Mouse (Mus musculus): ENCODE measurements at regions not wholly inside any gene's neighbourhood (a gene's known extent, or its start where the extent isn't known, plus 50 kb on each side); places are given as distances from the start of the nearest gene placed in this dataset.

DNA sequence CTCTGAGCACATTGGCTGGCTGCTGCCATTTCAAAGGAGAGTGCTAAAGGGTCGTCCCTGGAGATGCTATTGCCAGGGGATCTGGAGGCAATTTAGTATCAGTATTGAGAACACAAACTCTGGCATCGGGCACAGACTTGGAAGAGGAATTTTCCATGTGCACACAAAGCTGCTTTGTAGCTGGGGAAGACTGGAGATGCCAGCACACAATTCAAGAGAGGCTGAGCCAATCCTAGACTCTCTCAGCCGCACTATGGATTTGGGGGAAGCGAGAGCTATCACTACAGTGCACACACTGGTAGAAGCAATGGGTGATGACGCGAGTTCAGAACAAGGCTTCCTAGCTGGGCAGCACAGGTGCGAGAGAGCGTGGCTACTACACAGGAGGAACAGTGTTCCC lies 97.0 kb downstream of the Smim20 start:
- Histone ChIP-seq H3K27me3 (no peaks in the 10 kb centered on the region), H3K27ac (no peak overlapping the region), H3K36me3 (replicated peaks) (no peaks in the 10 kb centered on the region), H3K9ac (no peak overlapping the region), H3K9me3 (no peaks in the 10 kb centered on the region), H3K4me3 (replicated peaks) (no peak overlapping the region), H3K4me2 (no peak overlapping the region), H3K4me1 (peaks cover 4% of the 10 kb centered on the region; the same call in 1 of the 2 replicates)
- 82% methylated on average over 8 of the region's 8 CpGs for WGBS
- no peak for ATAC-seq (ENCODE audit: low FRiP score)

DNA sequence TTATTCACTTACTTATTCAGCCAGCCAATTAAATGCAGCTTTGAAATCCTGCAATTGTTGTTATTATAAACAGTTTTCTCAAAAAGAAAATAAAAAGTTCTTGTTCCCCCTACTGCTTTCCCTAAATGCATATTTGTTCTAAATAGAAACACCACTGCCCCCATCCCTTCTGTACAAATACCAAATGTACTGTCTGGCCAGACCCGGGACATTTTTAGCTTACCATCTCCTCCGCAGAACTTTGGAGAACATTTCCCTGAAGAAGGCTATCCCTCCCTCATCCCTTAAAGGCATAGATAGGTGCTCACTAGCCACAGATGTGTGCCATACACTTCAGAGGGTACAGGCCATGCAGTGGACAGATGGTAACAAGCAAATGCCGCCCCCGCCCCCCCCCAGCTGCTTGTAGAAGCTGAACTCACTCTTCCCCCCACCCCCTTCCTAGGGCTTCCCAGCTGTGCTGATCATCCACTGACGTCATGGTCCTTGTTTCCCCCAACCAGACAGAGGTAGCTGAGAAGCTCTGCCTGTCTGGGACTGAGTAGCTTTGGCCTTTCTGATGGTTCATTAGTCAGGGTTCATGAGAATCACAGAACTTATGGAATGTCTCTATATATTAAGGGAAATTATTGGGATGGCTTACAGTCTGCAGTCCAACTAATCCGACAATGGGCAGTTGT lies 98.9 kb upstream of the Rbpj start:
- no peak for ATAC-seq (ENCODE audit: low FRiP score)
- WGBS: 68% methylated on average over 6 of the region's 6 CpGs

DNA sequence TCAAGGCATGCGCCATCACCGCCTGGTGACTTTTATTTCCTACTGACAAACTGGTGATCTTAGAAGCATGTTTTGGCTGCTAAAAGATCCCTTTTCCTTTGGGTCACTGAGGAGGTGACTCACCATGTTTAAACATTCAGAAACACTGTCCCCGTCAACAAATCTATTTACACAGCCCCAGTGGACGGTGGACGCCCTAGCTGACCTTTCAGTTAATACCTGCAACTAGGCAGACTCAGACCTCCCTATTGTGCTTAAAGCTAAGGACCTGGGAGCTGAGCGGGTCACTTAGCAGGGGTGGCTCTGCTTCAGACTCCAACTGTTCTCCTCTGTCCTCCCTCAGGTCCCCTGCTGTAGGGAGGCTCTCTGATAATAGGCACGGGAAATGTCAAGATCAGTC lies 95.7 kb upstream of the Rbpj start:
- no peak overlapping the region for H3K4me2 ChIP-seq
- 83% methylated on average over 7 of the region's 7 CpGs for WGBS
- H3K9ac ChIP-seq: no peak overlapping the region
- no peaks in the 10 kb centered on the region for H3K36me3 ChIP-seq (replicated peaks)
- H3K27me3 ChIP-seq: no peaks in the 10 kb centered on the region
- ATAC-seq (ENCODE audit: low FRiP score): no peak
- no peaks in the 10 kb centered on the region for H3K9me3 ChIP-seq
- peaks cover 4% of the 10 kb centered on the region; the same call in 1 of the 2 replicates for H3K4me1 ChIP-seq
- H3K27ac ChIP-seq: no peak overlapping the region
- H3K4me3 ChIP-seq (replicated peaks): no peak overlapping the region

More for the DNA sequence above, 98.9 kb upstream of the Rbpj start:
- Histone ChIP-seq H3K4me1 (peaks cover 4% of the 10 kb centered on the region; the same call in 1 of the 2 replicates), H3K4me3 (replicated peaks) (no peak overlapping the region), H3K9me3 (no peaks in the 10 kb centered on the region), H3K4me2 (no peak overlapping the region), H3K9ac (no peak overlapping the region), H3K27ac (no peak overlapping the region), H3K27me3 (no peaks in the 10 kb centered on the region), H3K36me3 (replicated peaks) (no peaks in the 10 kb centered on the region)

DNA sequence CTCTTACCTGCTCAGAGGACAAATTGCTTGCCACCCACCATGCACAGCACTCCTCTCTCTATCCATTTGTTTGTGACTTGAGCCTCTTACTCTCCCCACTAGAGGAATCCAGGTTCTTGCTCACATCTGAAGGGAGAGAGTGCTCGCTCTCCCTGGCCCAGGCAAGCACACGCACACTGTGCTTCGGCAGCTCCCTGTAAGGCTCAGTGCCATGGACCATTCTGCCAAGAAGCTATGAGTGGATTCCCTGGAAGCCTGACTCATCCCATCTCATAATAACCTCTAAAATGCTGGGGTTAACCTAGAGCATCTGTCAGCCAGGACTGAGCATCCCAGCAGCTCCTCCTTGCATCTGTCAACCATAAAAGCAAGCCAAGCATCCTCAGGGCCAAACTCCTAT lies 94.3 kb upstream of the Rbpj start:
- WGBS: 90% methylated on average over 3 of the region's 3 CpGs
- no peak for ATAC-seq (ENCODE audit: low FRiP score)

DNA sequence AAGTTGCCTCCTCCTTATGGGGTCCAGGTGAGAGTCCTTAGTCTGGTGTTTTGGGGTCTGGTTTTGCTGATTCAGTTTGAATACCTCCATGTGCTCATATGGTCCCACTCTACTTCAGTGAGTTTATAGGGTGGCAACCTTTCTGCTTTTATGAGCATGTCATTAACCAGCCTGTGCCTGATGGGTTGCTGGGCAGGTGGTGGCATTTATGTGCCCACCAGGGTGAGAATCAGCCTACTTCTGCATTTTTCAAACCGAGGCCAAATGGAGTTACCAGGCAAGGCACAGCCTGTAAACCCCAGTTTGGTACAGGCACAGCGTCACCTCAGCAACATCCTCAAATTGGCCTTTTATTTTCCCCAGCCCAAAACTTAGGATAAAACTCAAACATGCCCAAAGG lies 92.6 kb upstream of the Rbpj start:
- 85% methylated on average over 2 of the region's 2 CpGs for WGBS
- no peaks in the 10 kb centered on the region for H3K36me3 ChIP-seq (replicated peaks)
- H3K4me1 ChIP-seq: no peaks in the 10 kb centered on the region
- ATAC-seq (ENCODE audit: low FRiP score): no peak
- H3K9ac ChIP-seq: no peak overlapping the region
- H3K27me3 ChIP-seq: no peaks in the 10 kb centered on the region
- no peak overlapping the region for H3K4me2 ChIP-seq
- no peak overlapping the region for H3K27ac ChIP-seq
- no peaks in the 10 kb centered on the region for H3K9me3 ChIP-seq
- H3K4me3 ChIP-seq (replicated peaks): no peak overlapping the region

More for the DNA sequence above, 94.3 kb upstream of the Rbpj start:
- H3K4me3 ChIP-seq (replicated peaks): no peak overlapping the region
- no peaks in the 10 kb centered on the region for H3K27me3 ChIP-seq
- H3K4me1 ChIP-seq: peaks cover 4% of the 10 kb centered on the region; the same call in 1 of the 2 replicates
- H3K36me3 ChIP-seq (replicated peaks): no peaks in the 10 kb centered on the region
- H3K9me3 ChIP-seq: no peaks in the 10 kb centered on the region
- no peak overlapping the region for H3K27ac ChIP-seq
- H3K4me2 ChIP-seq: no peak overlapping the region
- H3K9ac ChIP-seq: no peak overlapping the region

DNA sequence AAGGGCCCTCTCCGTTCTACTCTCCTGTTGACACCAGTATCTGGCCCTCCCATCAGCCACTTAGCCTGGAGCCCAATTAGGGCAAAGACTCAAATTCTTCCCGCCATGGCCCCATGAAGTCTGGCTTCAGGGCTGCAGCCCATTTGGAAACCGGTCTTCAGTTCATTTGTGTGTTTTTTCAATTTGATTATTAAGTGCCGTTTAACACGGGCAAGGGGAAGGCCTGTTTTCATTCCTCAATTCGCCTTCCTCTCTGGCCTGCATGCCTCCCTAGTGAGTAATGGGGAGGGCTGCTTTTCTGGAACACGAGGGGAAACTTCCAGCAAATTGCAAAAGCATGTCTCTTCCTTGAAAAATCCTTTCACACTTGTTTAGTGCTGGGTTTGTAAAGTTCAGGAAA lies 89.1 kb upstream of the Rbpj start:
- Histone ChIP-seq H3K27ac (no peak overlapping the region), H3K4me3 (replicated peaks) (no peak overlapping the region), H3K36me3 (replicated peaks) (no peaks in the 10 kb centered on the region), H3K9ac (no peak overlapping the region), H3K27me3 (no peaks in the 10 kb centered on the region), H3K4me2 (no peak overlapping the region), H3K4me1 (no peaks in the 10 kb centered on the region), H3K9me3 (no peaks in the 10 kb centered on the region)
- WGBS: 62% methylated on average over 7 of the region's 7 CpGs
- no peak for ATAC-seq (ENCODE audit: low FRiP score)

DNA sequence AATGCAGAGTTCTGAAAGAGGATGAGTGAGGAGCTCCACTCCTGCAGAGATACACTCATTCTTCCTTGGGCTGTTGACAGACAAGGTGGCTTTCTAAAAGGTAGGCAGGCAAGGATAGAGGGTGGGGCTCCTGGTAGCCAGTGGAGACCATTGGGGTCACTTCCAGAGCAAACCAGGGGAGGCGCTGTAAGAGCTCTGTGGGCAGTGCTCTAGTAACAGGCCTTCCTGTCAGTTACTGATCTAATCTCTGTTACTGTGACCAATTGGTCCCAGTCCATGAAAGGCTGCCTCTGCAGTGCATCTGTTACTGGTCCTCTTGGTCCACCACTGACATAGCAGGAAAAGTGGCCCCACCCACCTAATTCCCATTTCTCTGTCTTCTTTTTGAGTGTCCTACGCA lies 88.3 kb upstream of the Rbpj start:
- H3K4me1 ChIP-seq: no peaks in the 10 kb centered on the region
- H3K4me2 ChIP-seq: no peak overlapping the region
- ATAC-seq (ENCODE audit: low FRiP score): no peak
- no peak overlapping the region for H3K27ac ChIP-seq
- no peak overlapping the region for H3K4me3 ChIP-seq (replicated peaks)
- no peaks in the 10 kb centered on the region for H3K36me3 ChIP-seq (replicated peaks)
- no peaks in the 10 kb centered on the region for H3K9me3 ChIP-seq
- no peak overlapping the region for H3K9ac ChIP-seq
- 59% methylated on average over 2 of the region's 2 CpGs for WGBS
- H3K27me3 ChIP-seq: no peaks in the 10 kb centered on the region

DNA sequence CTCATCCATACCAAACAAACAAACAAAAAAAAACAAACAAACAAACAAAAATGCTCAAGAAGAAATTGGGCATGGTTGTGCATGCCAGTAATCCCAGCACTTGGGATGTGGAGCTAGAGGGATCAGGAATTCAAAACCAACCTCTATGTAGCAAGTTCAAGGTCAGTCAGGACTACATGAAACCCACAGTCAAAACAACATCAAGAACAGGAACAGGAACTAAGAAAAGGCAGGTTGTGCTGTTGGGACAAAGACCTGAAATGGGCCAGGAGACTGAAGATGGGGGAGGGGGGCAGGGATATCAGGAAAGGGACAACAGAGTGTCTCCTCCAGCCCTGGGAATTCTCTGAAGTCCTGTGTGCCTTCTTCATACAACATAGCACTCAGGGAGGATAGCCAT lies 87.8 kb upstream of the Rbpj start:
- no peak overlapping the region for H3K4me3 ChIP-seq (replicated peaks)
- no peaks in the 10 kb centered on the region for H3K4me1 ChIP-seq
- no peak overlapping the region for H3K9ac ChIP-seq
- no peak overlapping the region for H3K27ac ChIP-seq
- no peaks in the 10 kb centered on the region for H3K27me3 ChIP-seq
- no peak overlapping the region for H3K4me2 ChIP-seq
- no peak for ATAC-seq (ENCODE audit: low FRiP score)
- H3K9me3 ChIP-seq: no peaks in the 10 kb centered on the region
- H3K36me3 ChIP-seq (replicated peaks): no peaks in the 10 kb centered on the region

DNA sequence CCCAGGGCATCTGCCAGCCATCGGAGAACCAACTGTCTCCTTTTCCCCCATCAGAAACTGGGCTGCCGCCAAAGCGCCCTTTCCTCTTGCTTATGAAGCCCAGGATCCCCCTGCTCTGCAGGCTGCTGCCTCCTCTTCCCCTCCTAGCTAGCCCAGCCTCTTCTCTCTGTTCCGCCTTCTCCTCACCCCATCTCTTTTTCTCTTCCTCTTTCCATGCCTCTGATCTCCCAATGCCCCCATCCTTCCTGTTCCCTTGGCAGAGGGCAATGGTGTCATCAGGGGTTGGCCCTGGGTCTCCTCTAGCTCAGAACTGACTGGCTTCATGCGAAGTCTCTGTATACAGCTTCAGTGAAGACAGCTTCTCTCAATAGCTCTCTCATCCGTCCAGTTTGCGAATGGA lies 87.4 kb upstream of the Rbpj start:
- no peak for ATAC-seq (ENCODE audit: low FRiP score)
- Histone ChIP-seq H3K4me2 (no peak overlapping the region), H3K36me3 (replicated peaks) (no peaks in the 10 kb centered on the region), H3K27me3 (no peaks in the 10 kb centered on the region), H3K9me3 (no peaks in the 10 kb centered on the region), H3K9ac (no peak overlapping the region), H3K27ac (no peak overlapping the region), H3K4me1 (no peaks in the 10 kb centered on the region), H3K4me3 (replicated peaks) (no peak overlapping the region)
- 87% methylated on average over 7 of the region's 7 CpGs for WGBS

DNA sequence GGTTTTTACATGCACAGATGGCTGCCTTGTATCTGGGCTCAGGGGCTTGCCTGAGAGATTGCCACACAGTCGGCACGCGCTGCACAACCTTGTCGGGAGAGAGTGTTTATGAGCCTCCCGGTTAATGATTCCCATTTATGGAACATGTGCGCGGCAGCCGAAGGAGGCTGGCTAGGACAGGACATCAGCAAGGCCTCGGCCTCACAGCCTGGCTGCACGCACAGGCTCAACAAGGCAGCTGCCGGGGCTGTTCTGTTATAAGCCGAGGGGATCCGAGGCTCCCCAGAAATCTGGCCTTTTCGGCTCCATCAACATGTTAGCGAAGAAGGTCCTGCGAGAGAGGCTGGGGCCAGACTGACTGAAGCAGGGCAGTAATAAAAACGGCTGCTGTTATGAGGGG lies 86.3 kb upstream of the Rbpj start:
- no peak overlapping the region for H3K9ac ChIP-seq
- no peak for ATAC-seq (ENCODE audit: low FRiP score)
- 81% methylated on average over 17 of the region's 17 CpGs for WGBS
- no peak overlapping the region for H3K27ac ChIP-seq
- H3K4me1 ChIP-seq: no peaks in the 10 kb centered on the region
- H3K36me3 ChIP-seq (replicated peaks): no peaks in the 10 kb centered on the region
- H3K9me3 ChIP-seq: no peaks in the 10 kb centered on the region
- H3K27me3 ChIP-seq: no peaks in the 10 kb centered on the region
- no peak overlapping the region for H3K4me2 ChIP-seq
- no peak overlapping the region for H3K4me3 ChIP-seq (replicated peaks)

DNA sequence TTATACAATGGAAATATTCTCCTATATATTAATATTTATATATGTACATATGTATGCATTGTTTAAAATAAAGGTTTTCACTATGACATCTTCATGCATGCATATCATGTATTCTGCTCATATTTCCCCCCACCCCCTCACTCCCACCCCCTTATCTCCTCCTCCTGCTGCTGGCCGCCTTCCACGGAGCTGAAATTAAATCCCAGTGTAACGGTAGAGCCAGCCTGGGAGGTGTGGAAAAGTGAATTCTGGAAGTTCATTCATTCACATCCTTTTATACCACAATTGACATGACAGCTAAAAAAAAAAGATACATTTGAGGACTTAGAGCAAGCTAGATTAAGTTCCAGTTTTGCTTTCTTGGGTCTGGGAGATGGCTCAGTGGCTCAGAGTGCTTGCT lies 85.7 kb upstream of the Rbpj start:
- H3K4me2 ChIP-seq: no peak overlapping the region
- 65% methylated on average over 3 of the region's 3 CpGs for WGBS
- no peaks in the 10 kb centered on the region for H3K36me3 ChIP-seq (replicated peaks)
- H3K9ac ChIP-seq: no peak overlapping the region
- H3K4me3 ChIP-seq (replicated peaks): no peak overlapping the region
- no peak overlapping the region for H3K27ac ChIP-seq
- H3K9me3 ChIP-seq: no peaks in the 10 kb centered on the region
- no peak for ATAC-seq (ENCODE audit: low FRiP score)
- H3K27me3 ChIP-seq: no peaks in the 10 kb centered on the region
- no peaks in the 10 kb centered on the region for H3K4me1 ChIP-seq

DNA sequence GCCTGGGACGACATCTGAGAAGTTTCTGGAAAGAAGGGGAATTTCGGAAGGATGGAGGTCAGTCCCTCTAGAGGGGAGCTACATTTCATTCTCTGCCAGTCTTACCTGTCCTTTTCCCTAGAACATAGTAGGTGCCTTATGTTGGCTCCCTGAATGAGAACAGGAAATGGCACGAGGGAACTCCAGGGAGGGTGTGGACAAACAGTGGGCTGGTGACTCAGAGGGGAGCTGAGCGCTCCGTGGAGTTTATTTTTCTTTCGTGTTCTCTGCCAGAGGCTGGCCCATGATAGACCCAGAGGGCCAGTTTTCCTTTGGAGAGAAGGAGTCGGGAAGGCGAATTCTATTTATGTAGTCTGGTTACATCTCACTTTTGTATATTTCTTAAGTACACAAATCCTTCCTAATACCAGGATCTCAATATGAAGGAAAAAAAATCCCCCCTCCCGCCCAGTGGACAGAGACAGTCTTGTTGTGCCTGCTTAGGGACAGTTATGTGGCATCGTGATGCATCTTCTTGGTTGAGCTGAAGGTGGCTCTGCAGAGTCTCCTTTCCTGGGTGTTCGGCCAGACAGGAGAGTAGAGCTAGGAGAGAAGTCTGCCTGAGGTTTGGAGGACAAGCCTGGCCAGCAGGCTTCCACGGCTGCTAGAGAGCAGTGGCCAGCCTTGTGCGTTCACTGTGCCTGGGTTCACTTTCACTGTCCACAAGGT lies 84.3 kb upstream of the Rbpj start:
- Histone ChIP-seq H3K9me3 (no peaks in the 10 kb centered on the region), H3K4me2 (no peak overlapping the region), H3K4me3 (replicated peaks) (no peak overlapping the region), H3K4me1 (no peaks in the 10 kb centered on the region), H3K27me3 (no peaks in the 10 kb centered on the region), H3K27ac (no peak overlapping the region), H3K36me3 (replicated peaks) (no peaks in the 10 kb centered on the region), H3K9ac (no peak overlapping the region)
- 72% methylated on average over 13 of the region's 13 CpGs for WGBS
- ATAC-seq (ENCODE audit: low FRiP score): no peak

DNA sequence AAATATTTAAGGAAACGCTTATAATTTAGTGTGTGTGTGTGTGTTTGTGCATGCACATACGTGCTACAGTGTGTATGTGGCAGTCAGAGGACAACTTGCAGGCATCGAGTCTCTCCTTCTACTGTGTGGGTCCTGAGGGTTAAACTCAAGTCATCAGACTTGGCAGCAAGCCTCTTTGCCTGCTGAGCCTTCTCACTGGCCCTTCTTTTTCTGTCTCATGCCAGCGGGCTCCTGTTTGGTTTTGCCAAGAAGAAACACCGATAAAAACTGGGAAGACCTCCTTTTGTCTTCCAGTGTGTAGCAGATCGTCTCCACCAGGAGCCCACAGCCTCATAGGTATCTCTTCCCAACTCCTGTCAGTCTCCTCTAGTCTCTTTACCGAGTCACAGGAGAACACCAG lies 81.9 kb upstream of the Rbpj start:
- ATAC-seq (ENCODE audit: low FRiP score): no peak
- Histone ChIP-seq H3K9ac (no peak overlapping the region), H3K36me3 (replicated peaks) (no peaks in the 10 kb centered on the region), H3K27me3 (no peaks in the 10 kb centered on the region), H3K4me2 (no peak overlapping the region), H3K9me3 (no peaks in the 10 kb centered on the region), H3K27ac (no peak overlapping the region), H3K4me1 (no peaks in the 10 kb centered on the region), H3K4me3 (replicated peaks) (no peak overlapping the region)
- WGBS: 90% methylated on average over 7 of the region's 7 CpGs

Measured in forebrain, embryonic 12.5 days (tissue).